Mouse (Mus musculus): ENCODE data around the gene Psmb8. TPM values are rescaled to one million over a fixed set of nuclear protein-coding genes. Genes with fewer than 3 reads are reported as not detected.

Psmb8 gene
- polyA plus RNA-seq, 1 experiment, result 130 TPM

- TF ChIP-seq POLR2A (IDR thresholded peaks at IDR 0.05; ENCODE audit: borderline replicate concordance, extremely low read depth, low read depth, low read length) (no peak), CTCF (IDR thresholded peaks at IDR 0.05; ENCODE audit: insufficient read depth, low read length) (no peak)
- Histone ChIP-seq H3K4me3 (replicated peaks; ENCODE audit: extremely low read depth, low read depth, low read length) (no peak overlapping the region), H3K4me1 (ENCODE audit: control insufficient read depth, insufficient read depth, low read length) (peaks cover 7% of the 10 kb centered on the region)
- WGBS, result 56% methylated on average over 3 of the region's 3 CpGs
- DNase-seq, result no peak
These were observed 9.9 kb downstream of the Psmb8 start for GRCm38 (mm10) chr17:34207456-34207855.

GRCm38 (mm10) chr17:34207866-34208265 lies 10.3 kb downstream of the Psmb8 start:
- Histone ChIP-seq H3K4me1 (ENCODE audit: control insufficient read depth, insufficient read depth, low read length) (peaks cover 7% of the 10 kb centered on the region), H3K4me3 (replicated peaks; ENCODE audit: extremely low read depth, low read depth, low read length) (no peak overlapping the region)
- TF ChIP-seq CTCF (IDR thresholded peaks at IDR 0.05; ENCODE audit: insufficient read depth, low read length) (no peak), POLR2A (IDR thresholded peaks at IDR 0.05; ENCODE audit: borderline replicate concordance, extremely low read depth, low read depth, low read length) (no peak)
- no peak for DNase-seq
- WGBS, result 93% methylated on average over 9 of the region's 9 CpGs

- Histone ChIP-seq H3K4me3 (replicated peaks; ENCODE audit: extremely low read depth, low read depth, low read length) (no peak overlapping the region), H3K4me1 (ENCODE audit: control insufficient read depth, insufficient read depth, low read length) (peaks cover 7% of the 10 kb centered on the region)
- TF ChIP-seq POLR2A (IDR thresholded peaks at IDR 0.05; ENCODE audit: borderline replicate concordance, extremely low read depth, low read depth, low read length), result no peak
- TF ChIP-seq CTCF (IDR thresholded peaks at IDR 0.05; ENCODE audit: insufficient read depth, low read length), result no peak
- 47% methylated on average over 10 of the region's 10 CpGs for WGBS
- DNase-seq, result no peak
These were observed 10.9 kb downstream of the Psmb8 start for GRCm38 (mm10) chr17:34208421-34208820.

- peak; percentile 40; the same call in 1 of the 2 replicates for TF ChIP-seq CTCF (IDR thresholded peaks at IDR 0.05; ENCODE audit: insufficient read depth, low read length)
- no peak for TF ChIP-seq POLR2A (IDR thresholded peaks at IDR 0.05; ENCODE audit: borderline replicate concordance, extremely low read depth, low read depth, low read length)
- Histone ChIP-seq H3K4me3 (replicated peaks; ENCODE audit: extremely low read depth, low read depth, low read length) (no peak overlapping the region), H3K4me1 (ENCODE audit: control insufficient read depth, insufficient read depth, low read length) (0 out of 2 replicates have a peak, but pooled peaks cover 5% of the 10 kb centered on the region)
- WGBS, result 53% methylated on average over 3 of the region's 3 CpGs
- no peak for DNase-seq
These were observed 12.2 kb downstream of the Psmb8 start for GRCm38 (mm10) chr17:34209680-34210079.

- Histone ChIP-seq H3K4me3 (replicated peaks; ENCODE audit: extremely low read depth, low read depth, low read length) (no peak overlapping the region), H3K4me1 (ENCODE audit: control insufficient read depth, insufficient read depth, low read length) (0 out of 2 replicates have a peak, but pooled peaks cover 2% of the 10 kb centered on the region)
- TF ChIP-seq POLR2A (IDR thresholded peaks at IDR 0.05; ENCODE audit: borderline replicate concordance, extremely low read depth, low read depth, low read length), result no peak
- TF ChIP-seq CTCF (IDR thresholded peaks at IDR 0.05; ENCODE audit: insufficient read depth, low read length), result no peak
- no peak for DNase-seq
- WGBS, result 65% methylated on average over 3 of the region's 3 CpGs
These were observed 13.1 kb downstream of the Psmb8 start for GRCm38 (mm10) chr17:34210599-34210998.

GRCm38 (mm10) chr17:34211746-34212365 lies 14.3 kb downstream of the Psmb8 start:
- DNase-seq, result no peak
- no peak overlapping the region for H3K4me3 ChIP-seq (replicated peaks; ENCODE audit: extremely low read depth, low read depth, low read length)
- TF ChIP-seq POLR2A (IDR thresholded peaks at IDR 0.05; ENCODE audit: borderline replicate concordance, extremely low read depth, low read depth, low read length), result no peak
- no peak for TF ChIP-seq CTCF (IDR thresholded peaks at IDR 0.05; ENCODE audit: insufficient read depth, low read length)
- 49% methylated on average over 23 of the region's 23 CpGs for WGBS
- no peaks in the 10 kb centered on the region for H3K4me1 ChIP-seq (ENCODE audit: control insufficient read depth, insufficient read depth, low read length)

GRCm38 (mm10) chr17:34213936-34214335 lies 16.4 kb downstream of the Psmb8 start:
- Histone ChIP-seq H3K4me1 (ENCODE audit: control insufficient read depth, insufficient read depth, low read length) (no peaks in the 10 kb centered on the region), H3K4me3 (replicated peaks; ENCODE audit: extremely low read depth, low read depth, low read length) (no peak overlapping the region)
- WGBS, result 72% methylated on average over 21 of the region's 21 CpGs
- DNase-seq, result no peak
- TF ChIP-seq POLR2A (IDR thresholded peaks at IDR 0.05; ENCODE audit: borderline replicate concordance, extremely low read depth, low read depth, low read length) (no peak), CTCF (IDR thresholded peaks at IDR 0.05; ENCODE audit: insufficient read depth, low read length) (no peak)

- Histone ChIP-seq H3K4me3 (replicated peaks; ENCODE audit: extremely low read depth, low read depth, low read length) (no peak overlapping the region), H3K4me1 (ENCODE audit: control insufficient read depth, insufficient read depth, low read length) (no peaks in the 10 kb centered on the region)
- TF ChIP-seq POLR2A (IDR thresholded peaks at IDR 0.05; ENCODE audit: borderline replicate concordance, extremely low read depth, low read depth, low read length), result no peak
- no peak for TF ChIP-seq CTCF (IDR thresholded peaks at IDR 0.05; ENCODE audit: insufficient read depth, low read length)
- whole genome bisulfite sequencing, result 89% methylated on average over 12 of the region's 12 CpGs
- DNase-seq, result no peak
These were observed 17.7 kb downstream of the Psmb8 start for GRCm38 (mm10) chr17:34215176-34215575.

- Histone ChIP-seq H3K4me1 (ENCODE audit: control insufficient read depth, insufficient read depth, low read length) (no peaks in the 10 kb centered on the region), H3K4me3 (replicated peaks; ENCODE audit: extremely low read depth, low read depth, low read length) (no peak overlapping the region)
- TF ChIP-seq CTCF (IDR thresholded peaks at IDR 0.05; ENCODE audit: insufficient read depth, low read length) (no peak), POLR2A (IDR thresholded peaks at IDR 0.05; ENCODE audit: borderline replicate concordance, extremely low read depth, low read depth, low read length) (no peak)
- DNase-seq, result no peak
- WGBS, result 80% methylated on average over 8 of the region's 8 CpGs
These were observed 19.9 kb downstream of the Psmb8 start for GRCm38 (mm10) chr17:34217216-34217928.

GRCm38 (mm10) chr17:34217986-34218385 lies 20.5 kb downstream of the Psmb8 start:
- WGBS, result 81% methylated on average over 5 of the region's 5 CpGs
- TF ChIP-seq POLR2A (IDR thresholded peaks at IDR 0.05; ENCODE audit: borderline replicate concordance, extremely low read depth, low read depth, low read length), result no peak
- TF ChIP-seq CTCF (IDR thresholded peaks at IDR 0.05; ENCODE audit: insufficient read depth, low read length), result no peak
- Histone ChIP-seq H3K4me3 (replicated peaks; ENCODE audit: extremely low read depth, low read depth, low read length) (no peak overlapping the region), H3K4me1 (ENCODE audit: control insufficient read depth, insufficient read depth, low read length) (no peaks in the 10 kb centered on the region)
- no peak for DNase-seq

All from lung, adult 2 months (tissue).